ENCODE assay signal across 7 mouse cellular contexts in the genomic region with DNA sequence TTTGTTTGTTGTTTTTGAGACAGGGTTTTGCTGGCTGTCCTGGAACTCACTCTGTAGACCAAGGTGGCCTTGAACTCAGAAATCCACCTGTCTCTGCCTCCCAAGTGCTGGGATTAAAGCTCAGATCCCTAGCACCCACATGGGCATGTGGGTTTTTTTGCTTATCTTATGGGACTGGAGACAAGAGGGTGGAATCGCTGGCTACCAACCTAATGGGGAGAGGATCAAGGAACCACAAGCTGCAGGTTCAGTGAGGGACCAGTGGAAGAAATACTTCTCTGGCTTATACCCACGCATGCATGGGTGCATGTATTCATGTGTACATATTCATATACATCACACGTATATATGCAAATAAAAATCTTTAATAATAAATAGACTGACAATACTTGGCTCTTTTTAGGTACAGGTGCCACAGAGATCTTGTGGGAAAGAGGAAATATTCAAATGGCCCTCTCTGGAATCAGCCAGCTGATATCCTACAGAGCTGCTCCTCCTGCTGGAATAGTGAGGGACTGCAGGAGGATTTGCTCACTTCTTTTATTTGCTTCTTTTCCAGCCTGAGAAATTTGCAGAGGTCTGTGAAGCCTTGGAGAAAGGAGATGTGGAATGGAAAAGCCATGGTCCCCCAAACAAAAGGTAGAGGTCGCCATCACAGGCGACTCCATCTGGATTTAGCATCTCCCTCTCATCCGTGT. TPM values are rescaled to one million over a fixed set of nuclear protein-coding genes. Genes with fewer than 3 reads are reported as not detected.
DNase-seq lines count a peak whose midpoint lies in the region; ATAC-seq and TF ChIP-seq lines count a peak whose summit lies in the region.

No protein-coding gene starts in this region.

- H3K4me1 ChIP-seq in liver, adult 2 months (ENCODE audit: control insufficient read depth, insufficient read depth, low read length), result no peaks in the 10 kb centered on the region
- H3K4me1 ChIP-seq in liver, embryonic 11.5 days (replicated peaks; ENCODE audit: control insufficient read depth, insufficient read depth, low read length), result no peaks in the 10 kb centered on the region
- no peaks in the 10 kb centered on the region for H3K4me1 ChIP-seq in neural tube, embryonic 11.5 days (ENCODE audit: control insufficient read depth, insufficient read depth, low read length)

- peak; percentile 20 for DNase-seq in liver, adult 2 months (ENCODE audit: extremely low read depth, low read depth, low spot score)
- DNase-seq in liver, embryonic 11.5 days (ENCODE audit: low spot score), result no peak
- DNase-seq in NIH3T3 (ENCODE audit: low read depth), result peak; percentile 83
- DNase-seq in cerebellum, adult 11-12 months, result peak; percentile 31
- peak; percentile 67 for DNase-seq in gastrocnemius, postnatal 10 days
- DNase-seq in left cerebral cortex, postnatal 14 days (ENCODE audit: low spot score in 2 of 2), result peak; percentile 76 to 78
- peak; percentile 54 for DNase-seq in neural tube, embryonic 11.5 days (ENCODE audit: low spot score)

- no peak overlapping the region for H3K4me3 ChIP-seq in liver, adult 2 months (ENCODE audit: insufficient read depth, low read depth, low read length)
- no peak overlapping the region for H3K4me3 ChIP-seq in liver, embryonic 11.5 days (ENCODE audit: low read depth, low read length)
- no peak overlapping the region for H3K4me3 ChIP-seq in neural tube, embryonic 11.5 days (ENCODE audit: low read depth, low read length)

- H3K4me2 ChIP-seq in liver, embryonic 11.5 days, result no peak overlapping the region
- H3K4me2 ChIP-seq in neural tube, embryonic 11.5 days (ENCODE audit: low read depth), result no peak overlapping the region

- ATAC-seq in liver, embryonic 11.5 days (replicated peaks; ENCODE audit: low FRiP score), result no peak
- ATAC-seq in neural tube, embryonic 11.5 days (ENCODE audit: insufficient read depth, low FRiP score, low TSS enrichment), result no peak

- TF ChIP-seq POLR2A in liver, adult 2 months (IDR thresholded peaks at IDR 0.05; ENCODE audit: extremely low read depth, insufficient read depth, low read length), result no peak

- intact Hi-C loops in left cerebral cortex, postnatal 14 days (cut with DNase I), result no loop called here

- peak; percentile 53 for TF ChIP-seq CTCF in liver, adult 2 months (IDR thresholded peaks at IDR 0.05; ENCODE audit: low read depth, low read length)

- H3K27ac ChIP-seq in liver, adult 2 months (replicated peaks; ENCODE audit: insufficient read depth, low read depth, low read length), result no peak overlapping the region
- no peak overlapping the region for H3K27ac ChIP-seq in liver, embryonic 11.5 days (ENCODE audit: low read depth, low read length)
- no peak overlapping the region for H3K27ac ChIP-seq in neural tube, embryonic 11.5 days (ENCODE audit: low read depth, low read length)

- H3K79me2 ChIP-seq in liver, adult 2 months (ENCODE audit: control insufficient read depth, insufficient read depth, low read length), result no peaks in the 10 kb centered on the region

- H3K36me3 ChIP-seq in liver, adult 2 months (ENCODE audit: control insufficient read depth, insufficient read depth, low read length), result peaks cover 43% of the 10 kb centered on the region
- H3K36me3 ChIP-seq in liver, embryonic 11.5 days (ENCODE audit: control insufficient read depth, insufficient read depth, low read length), result peaks cover 18% of the 10 kb centered on the region; the same call in 1 of the 2 replicates
- H3K36me3 ChIP-seq in neural tube, embryonic 11.5 days (ENCODE audit: control insufficient read depth, insufficient read depth, low read length), result no peaks in the 10 kb centered on the region

- no peak overlapping the region for H3K9ac ChIP-seq in liver, adult 2 months (ENCODE audit: low read depth, low read length)
- H3K9ac ChIP-seq in liver, embryonic 11.5 days (ENCODE audit: low read depth, low read length), result no peak overlapping the region
- no peak overlapping the region for H3K9ac ChIP-seq in neural tube, embryonic 11.5 days (ENCODE audit: low read length)

- H3K27me3 ChIP-seq in liver, adult 2 months (ENCODE audit: control insufficient read depth, insufficient read depth, low read length), result no peaks in the 10 kb centered on the region
- H3K27me3 ChIP-seq in liver, embryonic 11.5 days (replicated peaks; ENCODE audit: control insufficient read depth, insufficient read depth, low read length), result no peaks in the 10 kb centered on the region
- H3K27me3 ChIP-seq in neural tube, embryonic 11.5 days (ENCODE audit: control insufficient read depth, insufficient read depth, low read length), result no peaks in the 10 kb centered on the region

- 70% methylated on average over 6 of the region's 6 CpGs for WGBS in liver, adult 2 months
- WGBS in liver, embryonic 11.5 days, result 68% methylated on average over 6 of the region's 6 CpGs
- 61% methylated on average over 6 of the region's 6 CpGs for WGBS in neural tube, embryonic 11.5 days

- no peaks in the 10 kb centered on the region for H3K9me3 ChIP-seq in liver, embryonic 11.5 days (ENCODE audit: control insufficient read depth, low read length)
- H3K9me3 ChIP-seq in neural tube, embryonic 11.5 days (ENCODE audit: control insufficient read depth, low read length), result no peaks in the 10 kb centered on the region

RNA-seq across cellular contexts. Expression of gene Ogfod1, which starts 20.3 kb away (rescaled TPM):
- 7.2 and 8.0 TPM in 2 replicates for total RNA-seq in liver, adult 2 months (2014; rRNA removed)
- 3.3 and 4.1 TPM in 2 replicates for polyA plus RNA-seq in liver, adult 2 months (2012; rRNA removed)
- polyA plus RNA-seq in liver, embryonic 11.5 days (2014; fragmentation: Nextera tagmentation; extraction: Ambion mirVana), result 12.2 and 13.2 TPM in 2 replicates
- 10 to 100 TPM; 17.2 to 17.6 TPM for total RNA-seq in gastrocnemius, postnatal 10 days (2021)
- 10 to 100 TPM; 61.8 to 62.8 TPM for total RNA-seq in left cerebral cortex, postnatal 14 days (2021)
- polyA plus RNA-seq in neural tube, embryonic 11.5 days (2014; fragmentation: Nextera tagmentation; extraction: Ambion mirVana), result 12.5 and 14.2 TPM in 2 replicates

RNA-seq across cellular contexts. Expression of gene Nudt21, which starts 20.5 kb away (rescaled TPM):
- 16.7 and 24.0 TPM in 2 replicates for total RNA-seq in liver, adult 2 months (2014; rRNA removed)
- polyA plus RNA-seq in liver, adult 2 months (2012; rRNA removed), result 26.9 and 31.4 TPM in 2 replicates
- polyA plus RNA-seq in liver, embryonic 11.5 days (2014; fragmentation: Nextera tagmentation; extraction: Ambion mirVana), result 156 and 158 TPM in 2 replicates
- total RNA-seq in gastrocnemius, postnatal 10 days (2021), result 10 to 100 TPM; 25.9 to 28.3 TPM
- 10 to 100 TPM; 52.5 to 53.9 TPM for total RNA-seq in left cerebral cortex, postnatal 14 days (2021)
- 160 and 162 TPM in 2 replicates for polyA plus RNA-seq in neural tube, embryonic 11.5 days (2014; fragmentation: Nextera tagmentation; extraction: Ambion mirVana)

RNA-seq across cellular contexts. Expression of gene Bbs2, which starts 41.4 kb away (rescaled TPM):
- 2.5 and 2.9 TPM in 2 replicates for total RNA-seq in liver, adult 2 months (2014; rRNA removed)
- polyA plus RNA-seq in liver, adult 2 months (2012; rRNA removed), result 2.2 and 3.0 TPM in 2 replicates
- polyA plus RNA-seq in liver, embryonic 11.5 days (2014; fragmentation: Nextera tagmentation; extraction: Ambion mirVana), result 8.7 and 9.5 TPM in 2 replicates
- 1 to 10 TPM; 3.9 to 4.7 TPM for total RNA-seq in gastrocnemius, postnatal 10 days (2021)
- 10 to 100 TPM; 20.1 to 20.3 TPM for total RNA-seq in left cerebral cortex, postnatal 14 days (2021)
- 17.6 and 18.0 TPM in 2 replicates for polyA plus RNA-seq in neural tube, embryonic 11.5 days (2014; fragmentation: Nextera tagmentation; extraction: Ambion mirVana)

RNA-seq across cellular contexts. Expression of gene Amfr, which starts 44.7 kb away (rescaled TPM):
- total RNA-seq in liver, adult 2 months (2014; rRNA removed), result 239 and 281 TPM in 2 replicates
- polyA plus RNA-seq in liver, adult 2 months (2012; rRNA removed), result 263 and 284 TPM in 2 replicates
- polyA plus RNA-seq in liver, embryonic 11.5 days (2014; fragmentation: Nextera tagmentation; extraction: Ambion mirVana), result 72.4 and 79.8 TPM in 2 replicates
- 10 to 100 TPM; 81.5 to 82.3 TPM for total RNA-seq in gastrocnemius, postnatal 10 days (2021)
- total RNA-seq in left cerebral cortex, postnatal 14 days (2021), result 100 to 1,000 TPM; 119 to 126 TPM
- polyA plus RNA-seq in neural tube, embryonic 11.5 days (2014; fragmentation: Nextera tagmentation; extraction: Ambion mirVana), result 58.8 and 61.6 TPM in 2 replicates
